Comparison of ENCODE assay signal across 8 mouse cellular contexts in genomic region chr15:37042559-37042958, GRCm38 (mm10). TPM values are rescaled to one million over a fixed set of nuclear protein-coding genes. Genes with fewer than 3 reads are reported as not detected.
A peak's percentile ranks its signal among the peaks of the same experiment; 100 is the strongest.
DNase-seq lines count a peak whose midpoint lies in the region; ATAC-seq lines count a peak whose summit lies in the region.

No protein-coding gene starts in this region.

- DNase-seq in adrenal gland, postnatal 14 days: peak; percentile 11
- DNase-seq in adrenal gland, adult 8-10 months: no peak
- DNase-seq in cerebellum, adult 8-10 months: peak; percentile 16
- DNase-seq in heart, postnatal 25 days (ENCODE audit: low spot score): peak; percentile 16
- peak; percentile 18 for DNase-seq in midbrain, embryonic 14.5 days
- no peak for DNase-seq in c-Kit-positive CD71-positive TER-119-positive erythroid progenitor cells, embryonic 14.5 days (ENCODE audit: low spot score)
- no peak for DNase-seq in thymus, postnatal 36 days

- ATAC-seq in midbrain, embryonic 14.5 days (ENCODE audit: low FRiP score, low TSS enrichment): no peak
- ATAC-seq in inflammation-experienced regulatory T-cells, adult 6 months: no peak

- H3K4me2 ChIP-seq in midbrain, embryonic 14.5 days (ENCODE audit: low read length): no peak overlapping the region

- H3K4me3 ChIP-seq in midbrain, embryonic 14.5 days (replicated peaks; ENCODE audit: low read depth, low read length): no peak overlapping the region

- H3K4me1 ChIP-seq in midbrain, embryonic 14.5 days (ENCODE audit: control insufficient read depth, insufficient read depth, low read length): no peaks in the 10 kb centered on the region

- no peaks in the 10 kb centered on the region for H3K36me3 ChIP-seq in midbrain, embryonic 14.5 days (ENCODE audit: control insufficient read depth, insufficient read depth, low read length)

- H3K27ac ChIP-seq in midbrain, embryonic 14.5 days (replicated peaks; ENCODE audit: low read depth, low read length): peak overlapping the region; percentile 26; the same call in 1 of the 2 replicates

- intact Hi-C loops in heart, postnatal 25 days (cut with DNase I): no loop called here

- H3K9ac ChIP-seq in midbrain, embryonic 14.5 days (replicated peaks; ENCODE audit: low read length): 0 out of 2 replicates have a peak overlapping the region, but pooled peaks have one; percentile 16

- 43% methylated on average over 5 of the region's 5 CpGs for WGBS in midbrain, embryonic 14.5 days

- H3K27me3 ChIP-seq in midbrain, embryonic 14.5 days (ENCODE audit: control insufficient read depth, insufficient read depth, low read length): no peaks in the 10 kb centered on the region

- H3K9me3 ChIP-seq in midbrain, embryonic 14.5 days (ENCODE audit: control insufficient read depth, low read length): no peaks in the 10 kb centered on the region

RNA-seq across cellular contexts. Expression of gene Zfp706, which starts 35.0 kb away (rescaled TPM):
- total RNA-seq in adrenal gland, postnatal 14 days (2021): 176 and 193 TPM in 2 replicates
- total RNA-seq in adrenal gland, adult 8-10 months (2022): 100 to 1,000 TPM; 172 to 234 (median 209) TPM
- 100 to 1,000 TPM; 201 to 234 TPM for total RNA-seq in heart, postnatal 25 days (2021)
- polyA plus RNA-seq in midbrain, embryonic 14.5 days (2014; fragmentation: Nextera tagmentation; extraction: Ambion mirVana): 416 and 455 TPM in 2 replicates
- polyA plus RNA-seq in inflammation-experienced regulatory T-cells, adult 6 months (2017; shearing (Covaris generic)): 100 to 1,000 TPM; 401 to 459 (median 442) TPM

Comparison
In these comparisons a context has a peak if more than half of its experiments do, and no peak if none do; other contexts are left out.
1. DNase-seq: peak in adrenal gland, postnatal 14 days (single experiment), cerebellum, adult 8-10 months (single experiment), heart, postnatal 25 days (single experiment) and midbrain, embryonic 14.5 days (single experiment); none in adrenal gland, adult 8-10 months (single experiment), c-Kit-positive CD71-positive TER-119-positive erythroid progenitor cells, embryonic 14.5 days (single experiment) and thymus, postnatal 36 days (0 of 2).